Mouse (Mus musculus): ENCODE data around the gene Klf16.

The Klf16 gene

DNA sequence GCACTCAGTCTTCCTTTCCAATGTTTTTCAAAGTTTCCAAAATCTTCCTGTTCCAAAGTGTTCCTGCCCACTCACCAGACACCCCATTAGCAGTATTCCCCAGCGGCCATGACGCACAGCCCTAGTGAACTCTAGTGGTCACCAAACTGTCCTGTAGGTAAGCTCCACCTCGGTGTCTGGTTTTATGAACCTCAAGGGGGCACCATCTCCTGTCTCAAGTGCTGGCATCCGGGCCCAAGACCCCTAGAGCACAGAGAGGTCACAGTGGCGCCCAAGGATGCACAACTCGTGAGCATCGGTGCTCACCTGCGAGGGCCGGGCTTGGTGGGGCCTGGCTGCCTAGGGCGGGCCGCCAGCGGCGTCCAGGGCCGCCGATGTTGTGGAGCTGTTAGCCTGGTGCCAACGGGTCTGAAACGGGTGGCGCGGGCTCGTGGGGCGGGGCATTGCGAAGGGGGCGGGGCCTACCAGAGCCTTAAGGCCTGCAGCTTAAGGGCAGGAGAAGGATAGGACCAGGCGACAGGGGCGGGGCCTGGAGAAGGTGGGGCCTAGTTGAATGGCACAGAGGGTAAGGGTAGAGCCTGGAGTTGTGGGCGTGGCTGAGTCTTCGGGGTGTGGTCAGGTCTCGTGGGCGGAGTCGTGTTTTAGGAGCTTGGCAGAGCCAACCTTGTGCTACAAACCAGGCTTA is 38.3 kb downstream of the Klf16 start, which contains the start of gene Atp8b3:
Gene Atp8b3, minus strand, starts transcription at position 415 of the 685 bp plus-strand sequence.
- peak; percentile 95 for DNase-seq

DNA sequence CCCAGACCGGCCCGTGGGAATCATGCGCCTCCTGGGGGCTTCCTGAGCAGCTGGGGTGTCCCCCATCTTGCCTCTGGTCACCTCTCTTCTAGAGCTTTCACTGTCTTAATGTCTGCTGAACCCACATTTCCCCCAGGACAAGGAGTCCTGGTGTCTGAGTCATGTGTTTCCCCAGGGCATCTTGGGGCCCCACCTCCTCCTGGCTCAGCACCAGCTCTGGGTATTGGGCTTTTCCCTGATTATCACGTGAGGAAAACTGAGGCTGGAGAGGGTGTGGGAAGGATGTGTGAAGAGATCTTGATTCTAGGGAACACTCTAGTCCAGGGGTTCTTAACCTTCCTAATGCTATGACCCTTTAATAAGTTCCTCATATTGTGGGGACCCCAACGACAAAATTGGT is 38.9 kb downstream of the Klf16 start:
- DNase-seq, result no peak

DNA sequence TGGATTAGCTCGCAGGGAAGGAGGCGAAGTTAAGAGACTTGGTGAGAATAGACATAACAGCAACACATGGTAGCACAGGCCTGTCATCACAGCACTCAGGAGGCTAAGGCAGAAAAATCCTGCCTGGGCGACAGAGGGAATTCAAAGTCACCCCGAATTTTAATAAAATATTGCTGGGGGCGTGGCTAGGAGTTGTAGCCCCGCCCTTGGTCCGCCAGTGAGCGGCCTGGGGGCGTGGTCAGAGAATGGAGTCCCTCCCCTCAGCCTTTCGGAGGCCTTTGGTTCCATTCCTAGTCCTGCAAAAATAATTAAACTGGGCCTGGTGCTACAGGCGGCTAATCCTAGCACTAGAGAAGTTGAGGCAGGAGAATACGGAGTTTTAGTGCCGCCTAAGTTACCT is 41.4 kb downstream of the Klf16 start:
- DNase-seq, result peak; percentile 48

DNA sequence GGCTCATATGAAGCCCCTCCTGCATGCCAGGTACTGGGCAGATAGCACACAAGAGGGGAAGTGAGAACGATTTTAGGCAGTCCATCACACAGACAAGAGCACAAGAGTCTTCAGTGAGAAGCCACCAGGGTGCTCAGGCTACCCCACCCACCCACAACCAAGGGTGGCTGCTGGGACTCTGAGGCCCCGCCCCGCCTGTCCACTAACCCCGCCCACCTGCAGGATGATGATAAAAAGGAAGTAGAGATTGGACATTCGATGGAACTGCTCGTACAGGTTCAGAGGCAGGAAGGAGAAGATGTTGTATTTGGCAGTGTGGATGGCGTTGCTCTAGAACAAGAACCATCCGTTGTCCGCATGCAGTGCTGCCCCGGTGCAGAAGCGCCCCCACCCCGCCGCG is 42.0 kb downstream of the Klf16 start:
- DNase-seq, result peak; percentile 60

DNA sequence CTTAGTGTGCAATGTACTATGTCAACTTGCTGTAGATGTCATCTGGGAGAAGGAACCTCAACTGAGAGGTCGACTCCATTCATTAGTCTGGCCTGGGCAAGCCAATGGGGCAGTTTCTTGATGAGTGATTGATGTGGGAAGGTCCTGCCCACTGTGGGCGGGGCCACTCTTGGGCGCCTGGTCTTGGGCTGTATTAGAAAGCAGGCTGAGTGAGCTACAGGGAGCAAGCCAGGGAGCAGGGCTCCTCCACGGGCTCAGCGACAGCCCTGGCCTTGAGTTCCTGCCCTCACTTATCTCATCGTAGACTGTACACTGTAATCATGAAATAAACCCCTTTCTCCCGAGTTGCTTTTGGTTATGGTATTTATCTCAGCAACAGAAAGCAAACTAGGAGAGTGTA is 43.4 kb downstream of the Klf16 start:
- DNase-seq, result no peak

DNA sequence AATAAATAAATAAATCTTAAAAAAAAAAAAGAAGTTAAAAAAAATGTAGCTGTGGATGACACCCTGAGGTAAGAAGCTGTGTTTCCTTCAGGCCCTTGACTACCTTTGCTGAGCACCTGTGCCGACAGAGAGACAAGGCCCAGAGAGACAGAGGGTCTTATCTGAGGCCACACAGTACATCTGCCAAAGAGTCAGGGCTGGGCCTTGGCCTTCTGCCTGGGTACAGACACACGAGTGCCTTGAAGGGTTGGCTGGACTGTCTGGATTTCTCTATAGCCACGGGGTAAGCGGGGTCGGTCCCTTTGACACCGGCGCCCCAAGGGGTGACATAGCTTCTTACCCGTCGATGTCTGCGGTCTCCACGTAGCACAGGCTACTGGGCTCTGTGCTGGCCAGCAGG is 44.3 kb downstream of the Klf16 start:
- no peak for DNase-seq

DNA sequence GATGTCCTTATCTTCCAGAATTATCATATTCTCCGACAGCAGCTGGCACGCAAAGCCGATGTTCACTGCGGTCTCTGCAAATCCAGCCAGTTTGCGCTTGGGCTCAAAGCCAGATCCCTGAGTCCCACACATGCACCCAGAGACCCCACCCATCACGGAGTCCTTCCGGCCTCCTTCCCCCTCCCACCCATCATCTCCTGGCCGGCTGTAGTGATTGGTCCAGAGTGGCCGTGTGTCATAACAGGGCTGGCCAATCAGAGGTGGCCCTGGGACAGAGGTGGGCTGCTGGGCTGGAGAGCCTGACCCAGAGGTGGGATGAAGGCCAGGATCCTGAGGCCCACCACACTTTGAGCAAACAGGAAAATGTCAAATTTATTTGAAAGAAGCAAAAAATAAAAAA is 50.9 kb downstream of the Klf16 start:
- DNase-seq, result no peak

DNA sequence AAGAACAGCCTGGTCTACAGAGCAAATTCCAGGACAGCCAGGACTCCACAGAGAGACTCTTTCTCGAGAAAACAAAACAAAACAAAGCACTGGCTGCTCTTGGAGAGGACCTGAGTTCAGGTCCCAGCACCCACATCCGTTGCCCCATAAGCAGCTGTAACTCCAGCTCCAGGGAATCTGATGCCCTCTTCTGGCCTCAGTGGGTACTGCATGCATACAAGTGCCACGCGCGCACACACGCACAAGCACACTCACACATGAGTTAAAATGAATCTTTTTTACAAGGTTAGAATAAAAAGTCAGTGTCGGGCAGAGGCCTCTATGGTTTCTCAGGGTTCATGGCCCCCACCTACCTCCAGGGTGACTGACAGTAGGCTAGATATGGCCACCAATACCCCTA is 53.8 kb downstream of the Klf16 start:
- peak; percentile 55 for DNase-seq

DNA sequence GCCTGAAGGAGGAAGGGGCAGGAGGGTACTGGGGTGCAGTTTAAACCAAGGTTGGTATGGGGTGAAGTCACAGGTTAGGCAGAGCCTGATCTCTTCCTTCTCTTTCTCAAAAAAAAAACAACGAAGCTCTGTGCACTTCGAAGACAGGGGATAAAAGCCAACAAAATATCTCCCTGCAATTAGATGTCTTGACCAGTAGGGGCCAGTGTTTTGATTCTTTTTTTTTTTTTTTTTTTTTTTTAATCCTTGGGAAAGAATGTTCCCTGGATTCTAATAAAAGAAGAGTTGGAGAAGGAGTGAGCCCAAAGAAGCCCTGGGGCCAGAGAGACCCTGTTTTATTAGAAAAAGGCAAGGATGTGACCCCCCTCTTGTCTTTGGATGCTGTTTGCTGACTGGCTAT is 57.8 kb downstream of the Klf16 start:
- DNase-seq, result no peak
